Mouse (Mus musculus) forebrain, postnatal 0 days (tissue): ENCODE measurements at regions not wholly inside any gene's neighbourhood (a gene's known extent, or its start where the extent isn't known, plus 50 kb on each side); places are given as distances from the start of the nearest gene placed in this dataset.

Source experiments
- ATAC-seq: fragments of 200-750 bp; cut with Nextera tagmentation; 2 replicates; pipeline ENCODE4 v1.8.0; 2017; ENCODE audit warnings: mild to moderate bottlenecking, moderate library complexity
- DNase-seq: peaks from one replicate; pipeline ENCODE4 v3.0.0-alpha.2; 2015
- H3K27ac ChIP-seq: fragments of 300-500 bp; sonication (generic); 2 replicates; pipeline ENCODE4 v1.5.1; 2014; ENCODE audit warnings: low read depth, mild to moderate bottlenecking, antibody characterized with exemption, low read length, moderate library complexity, mixed read lengths
- H3K27me3 ChIP-seq: fragments of 300-500 bp; sonication (generic); 2 replicates; pipeline ENCODE4 v1.6.1; 2014; ENCODE audit warnings: mild to moderate bottlenecking, low read length, mixed read lengths; ENCODE audit not compliant: insufficient read depth
- H3K36me3 ChIP-seq: fragments of 300-500 bp; sonication (generic); 2 replicates; pipeline ENCODE4 v1.6.1; 2014; ENCODE audit warnings: mild to moderate bottlenecking, moderate library complexity; ENCODE audit not compliant: insufficient read depth
- H3K4me1 ChIP-seq: fragments of 300-500 bp; sonication (generic); 2 replicates; pipeline ENCODE4 v1.6.1; 2014; ENCODE audit warnings: antibody characterized with exemption; ENCODE audit not compliant: insufficient read depth
- H3K4me2 ChIP-seq: fragments of 300-500 bp; sonication (generic); 2 replicates; pipeline ENCODE4 v1.6.1; 2014; ENCODE audit warnings: low read depth, mild to moderate bottlenecking, moderate library complexity
- H3K4me3 ChIP-seq: fragments of 300-500 bp; sonication (generic); 2 replicates; pipeline ENCODE4 v1.5.1; 2014; ENCODE audit warnings: low read depth, low read length, mixed read lengths
- H3K9ac ChIP-seq: fragments of 300-500 bp; sonication (generic); 2 replicates; pipeline ENCODE4 v1.6.1; 2014; ENCODE audit warnings: mild to moderate bottlenecking
- H3K9me3 ChIP-seq: fragments of 300-500 bp; sonication (generic); 2 replicates; pipeline ENCODE4 v1.6.1; 2016; ENCODE audit warnings: low read length
- CTCF ChIP-seq: sonication (generic); IDR thresholded peaks from 2 replicates; pipeline ENCODE4 v1.5.1; 2016; ENCODE audit warnings: antibody characterized with exemption, control low read depth, low read depth
- WGBS: fragments of 180-500 bp; shearing (Covaris S2); extraction: QIAGEN DNeasy Blood & Tissue Kit; methylation state at CpG from one replicate; pipeline ENCODE4 v1.1.7; 2014; 5-methylcytosine and 5-hydroxymethylcytosine counted together

GRCm38 (mm10) chr13:111962155-111962554, 153.4 kb upstream of the Map3k1 start:
- Histone ChIP-seq H3K4me2 (no peak overlapping the region), H3K27me3 (no peaks in the 10 kb centered on the region), H3K4me1 (no peaks in the 10 kb centered on the region), H3K9ac (no peak overlapping the region), H3K36me3 (no peaks in the 10 kb centered on the region), H3K4me3 (no peak overlapping the region), H3K27ac (no peak overlapping the region), H3K9me3 (no peaks in the 10 kb centered on the region)
- no peak for TF ChIP-seq CTCF
- ATAC-seq = no peak
- DNase-seq = no peak
- 93% methylated on average over 4 of the region's 4 CpGs for WGBS

GRCm38 (mm10) chr13:111966113-111966512, 157.3 kb upstream of the Map3k1 start:
- 90% methylated on average over 6 of the region's 6 CpGs for WGBS
- Histone ChIP-seq H3K9me3 (no peaks in the 10 kb centered on the region), H3K9ac (no peak overlapping the region), H3K4me3 (no peak overlapping the region), H3K4me2 (no peak overlapping the region), H3K4me1 (no peaks in the 10 kb centered on the region), H3K36me3 (no peaks in the 10 kb centered on the region), H3K27ac (no peak overlapping the region), H3K27me3 (no peaks in the 10 kb centered on the region)
- DNase-seq (no peak), ATAC-seq (no peak)
- no peak for TF ChIP-seq CTCF

GRCm38 (mm10) chr13:111966627-111967026, 157.8 kb upstream of the Map3k1 start:
- no peak overlapping the region for H3K27ac ChIP-seq
- 16% methylated on average over 3 of the region's 3 CpGs for WGBS
- no peak for TF ChIP-seq CTCF

GRCm38 (mm10) chr13:111968197-111968596, 159.4 kb upstream of the Map3k1 start:
- WGBS = 89% methylated on average over 7 of the region's 7 CpGs
- no peak for TF ChIP-seq CTCF
- H3K9ac ChIP-seq = no peak overlapping the region
- H3K27me3 ChIP-seq = no peaks in the 10 kb centered on the region
- no peak for DNase-seq
- H3K4me2 ChIP-seq = no peak overlapping the region
- H3K9me3 ChIP-seq = no peaks in the 10 kb centered on the region
- H3K36me3 ChIP-seq = no peaks in the 10 kb centered on the region
- no peak for ATAC-seq
- H3K27ac ChIP-seq = no peak overlapping the region
- no peaks in the 10 kb centered on the region for H3K4me1 ChIP-seq
- no peak overlapping the region for H3K4me3 ChIP-seq

More at GRCm38 (mm10) chr13:111966627-111967026, 157.8 kb upstream of the Map3k1 start:
- DNase-seq (peak; percentile 7), ATAC-seq (no peak)
- no peak overlapping the region for H3K4me3 ChIP-seq
- no peak overlapping the region for H3K4me2 ChIP-seq
- no peaks in the 10 kb centered on the region for H3K4me1 ChIP-seq
- no peaks in the 10 kb centered on the region for H3K36me3 ChIP-seq
- H3K9me3 ChIP-seq = no peaks in the 10 kb centered on the region
- no peak overlapping the region for H3K9ac ChIP-seq
- H3K27me3 ChIP-seq = no peaks in the 10 kb centered on the region

GRCm38 (mm10) chr13:111974282-111974681, 165.5 kb upstream of the Map3k1 start:
- TF ChIP-seq CTCF = no peak
- H3K9me3 ChIP-seq = no peaks in the 10 kb centered on the region
- WGBS = 80% methylated on average over 4 of the region's 4 CpGs
- H3K9ac ChIP-seq = no peak overlapping the region
- no peaks in the 10 kb centered on the region for H3K36me3 ChIP-seq
- H3K27me3 ChIP-seq = no peaks in the 10 kb centered on the region
- H3K27ac ChIP-seq = no peak overlapping the region
- no peak overlapping the region for H3K4me2 ChIP-seq
- DNase-seq = no peak
- ATAC-seq = no peak
- H3K4me1 ChIP-seq = peaks cover under 1% of the 10 kb centered on the region; the same call in 1 of the 2 replicates
- H3K4me3 ChIP-seq = no peak overlapping the region

DNA sequence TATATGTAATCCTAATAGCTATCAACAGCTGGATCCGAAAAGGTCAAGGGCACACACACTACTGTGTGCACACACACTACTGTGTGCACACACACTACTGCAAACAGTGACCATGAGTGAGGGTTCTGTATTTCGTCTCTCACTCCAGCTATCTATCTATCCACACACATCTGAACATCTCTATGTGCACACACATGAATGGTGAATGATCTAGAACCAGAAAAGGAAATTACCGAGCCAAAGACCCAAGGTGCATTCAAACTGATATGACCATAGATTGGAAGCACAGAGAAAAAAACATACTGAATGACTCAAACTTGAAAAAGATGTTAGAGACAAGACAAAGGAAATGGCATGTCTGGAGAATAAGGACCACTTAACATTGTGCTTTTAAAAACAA, 166.8 kb upstream of the Map3k1 start:
- ATAC-seq = no peak
- DNase-seq = no peak
- 95% methylated on average over 3 of the region's 3 CpGs for WGBS
- H3K4me3 ChIP-seq = no peak overlapping the region
- H3K36me3 ChIP-seq = no peaks in the 10 kb centered on the region
- H3K9ac ChIP-seq = no peak overlapping the region
- H3K4me2 ChIP-seq = no peak overlapping the region
- TF ChIP-seq CTCF = no peak
- no peak overlapping the region for H3K27ac ChIP-seq
- H3K27me3 ChIP-seq = no peaks in the 10 kb centered on the region
- peaks cover 11% of the 10 kb centered on the region; the same call in 1 of the 2 replicates for H3K4me1 ChIP-seq
- no peaks in the 10 kb centered on the region for H3K9me3 ChIP-seq

DNA sequence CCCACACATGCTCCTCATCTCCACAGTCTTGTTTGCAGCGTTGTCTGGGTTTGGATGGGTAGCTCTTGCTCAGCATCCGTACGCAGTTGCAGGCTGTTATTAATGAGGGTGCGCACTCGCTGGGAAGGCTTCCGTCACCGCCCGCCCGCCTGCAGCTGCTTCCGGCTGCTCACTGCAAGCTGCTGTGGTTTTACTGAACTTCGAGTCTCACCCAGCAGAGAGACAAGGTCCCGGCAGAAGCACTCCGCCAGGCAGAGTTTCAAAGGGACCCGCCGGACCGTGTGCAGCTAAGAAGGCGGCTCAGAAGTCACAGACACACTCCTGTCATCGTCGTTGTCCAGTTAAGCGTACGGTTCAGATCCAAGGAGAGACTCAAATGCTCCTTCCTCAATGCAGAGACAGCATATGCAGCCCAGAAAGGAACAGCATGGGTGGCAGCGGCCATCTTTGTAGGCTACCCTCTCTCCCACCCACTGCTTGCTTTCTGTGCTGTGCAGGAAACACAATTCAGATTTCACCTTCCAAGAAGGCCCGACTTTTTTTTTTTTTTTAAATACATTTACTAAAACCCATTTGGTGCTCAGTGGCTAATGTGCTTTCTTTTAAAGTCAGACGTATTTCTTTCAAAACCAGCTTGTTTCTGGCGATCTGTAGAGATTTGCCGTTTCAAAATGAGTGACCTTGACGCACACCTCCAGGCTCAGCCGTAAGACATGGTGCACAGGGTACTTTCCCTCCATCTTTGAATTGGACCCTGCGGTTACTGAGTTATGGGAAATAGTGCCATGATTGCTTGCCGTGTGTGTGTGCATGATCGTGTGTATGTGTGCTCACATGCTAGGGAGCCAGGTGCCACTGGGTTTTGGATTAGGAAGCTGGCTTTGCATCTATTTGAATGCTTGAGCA, 169.2 kb upstream of the Map3k1 start:
- no peak for TF ChIP-seq CTCF
- Histone ChIP-seq H3K9ac (no peak overlapping the region), H3K27me3 (no peaks in the 10 kb centered on the region), H3K4me1 (peaks cover 11% of the 10 kb centered on the region; the same call in 1 of the 2 replicates), H3K27ac (no peak overlapping the region), H3K9me3 (no peaks in the 10 kb centered on the region), H3K4me2 (no peak overlapping the region), H3K36me3 (no peaks in the 10 kb centered on the region), H3K4me3 (no peak overlapping the region)
- no peak for DNase-seq
- ATAC-seq = peak; percentile 45; the same call in 1 of the 2 replicates
- WGBS = 81% methylated on average over 31 of the region's 31 CpGs
